Mouse (Mus musculus): ENCODE results near the gene Bbc3. TPM values are rescaled to one million over a fixed set of nuclear protein-coding genes. Genes with fewer than 3 reads are reported as not detected.

The Bbc3 gene
- polyA plus RNA-seq, 1 experiment, result 6.6 TPM

DNA sequence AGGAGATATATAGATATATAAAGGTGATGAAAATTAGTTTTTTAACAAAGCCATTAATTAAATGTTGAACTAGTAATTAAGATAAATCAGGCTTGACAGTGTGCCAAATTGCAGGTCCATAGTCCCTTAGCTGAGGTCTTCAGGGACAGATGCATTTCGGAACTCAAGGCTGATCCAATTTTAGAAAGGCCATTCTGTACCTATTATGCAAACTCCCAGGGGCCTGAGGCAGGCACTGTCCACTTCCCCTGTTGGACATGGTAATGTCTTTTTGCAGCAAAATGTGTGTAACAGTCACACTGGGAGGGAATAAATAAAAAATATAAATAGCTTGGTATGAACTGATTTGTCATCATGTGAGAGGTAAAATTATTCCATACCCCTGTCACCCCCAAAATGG is 37.1 kb upstream of the Bbc3 start:
- Histone ChIP-seq H3K4me3 (ENCODE audit: insufficient read depth, poor library complexity, severe bottlenecking) (no peak overlapping the region), H3K27me3 (ENCODE audit: control insufficient read depth, insufficient read depth, insufficient read length) (no peaks in the 10 kb centered on the region), H3K79me2 (ENCODE audit: control insufficient read depth, insufficient read depth) (no peaks in the 10 kb centered on the region), H3K79me3 (ENCODE audit: low read depth) (no peaks in the 10 kb centered on the region), H3K36me3 (ENCODE audit: control insufficient read depth, insufficient read depth) (no peaks in the 10 kb centered on the region), H3ac (ENCODE audit: control insufficient read depth, insufficient read length, low read depth) (no peak overlapping the region)
- no peak for TF ChIP-seq USF1 (IDR thresholded peaks at IDR 0.05; ENCODE audit: low read depth)
- TF ChIP-seq MYOG (IDR thresholded peaks at IDR 0.05; ENCODE audit: control insufficient read depth, extremely low read depth, insufficient read length), result no peak
- no peak for TF ChIP-seq CTCF (IDR thresholded peaks at IDR 0.05; ENCODE audit: control insufficient read depth, insufficient read depth, insufficient read length)
- TF ChIP-seq CEBPB (IDR thresholded peaks at IDR 0.05; ENCODE audit: low read depth), result no peak
- TF ChIP-seq FOSL1 (IDR thresholded peaks at IDR 0.05; ENCODE audit: insufficient read depth, low read length, poor library complexity, severe bottlenecking), result no peak
- TF ChIP-seq MYOD1 (IDR thresholded peaks at IDR 0.05; ENCODE audit: control insufficient read depth, insufficient read length, low read depth), result no peak
- no peak for TF ChIP-seq MAX (IDR thresholded peaks at IDR 0.05)

DNA sequence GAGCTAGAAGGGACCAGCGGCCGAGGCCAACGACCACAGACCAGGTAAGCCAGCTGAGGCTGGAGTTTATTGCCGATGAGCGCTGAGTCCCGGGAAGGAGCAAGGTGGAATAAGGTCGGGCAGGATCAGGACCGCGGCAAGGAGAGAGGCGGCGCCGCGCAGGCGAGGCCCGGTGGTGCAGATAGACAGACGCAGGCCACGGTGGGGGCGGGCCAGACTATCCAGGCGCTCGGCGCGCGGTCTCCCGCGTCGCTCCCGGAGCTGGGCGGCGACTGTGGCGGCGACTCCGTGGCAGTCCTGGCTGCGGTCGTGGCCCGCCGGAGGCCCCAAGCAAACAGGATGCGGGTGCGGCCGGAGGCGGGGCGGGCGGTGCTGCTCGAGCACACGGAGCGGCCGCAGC is 35.5 kb upstream of the Bbc3 start:
- Histone ChIP-seq H3K36me3 (ENCODE audit: control insufficient read depth, insufficient read depth) (no peaks in the 10 kb centered on the region), H3K79me3 (ENCODE audit: low read depth) (no peaks in the 10 kb centered on the region), H3K27me3 (ENCODE audit: control insufficient read depth, insufficient read depth, insufficient read length) (no peaks in the 10 kb centered on the region), H3K79me2 (ENCODE audit: control insufficient read depth, insufficient read depth) (no peaks in the 10 kb centered on the region), H3K4me3 (ENCODE audit: insufficient read depth, poor library complexity, severe bottlenecking) (peak overlapping the region; percentile 29), H3ac (ENCODE audit: control insufficient read depth, insufficient read length, low read depth) (peak overlapping the region; percentile 64)
- TF ChIP-seq CTCF (IDR thresholded peaks at IDR 0.05; ENCODE audit: control insufficient read depth, insufficient read depth, insufficient read length), result no peak
- TF ChIP-seq MYOG (IDR thresholded peaks at IDR 0.05; ENCODE audit: control insufficient read depth, extremely low read depth, insufficient read length), result no peak
- TF ChIP-seq CEBPB (IDR thresholded peaks at IDR 0.05; ENCODE audit: low read depth), result no peak
- no peak for TF ChIP-seq MYOD1 (IDR thresholded peaks at IDR 0.05; ENCODE audit: control insufficient read depth, insufficient read length, low read depth)
- no peak for TF ChIP-seq MAX (IDR thresholded peaks at IDR 0.05)
- no peak for TF ChIP-seq USF1 (IDR thresholded peaks at IDR 0.05; ENCODE audit: low read depth)
- no peak for TF ChIP-seq FOSL1 (IDR thresholded peaks at IDR 0.05; ENCODE audit: insufficient read depth, low read length, poor library complexity, severe bottlenecking)

- H3K27me3 ChIP-seq (ENCODE audit: control insufficient read depth, insufficient read depth, insufficient read length), result no peaks in the 10 kb centered on the region
- no peaks in the 10 kb centered on the region for H3K79me2 ChIP-seq (ENCODE audit: control insufficient read depth, insufficient read depth)
- H3K4me3 ChIP-seq (ENCODE audit: insufficient read depth, poor library complexity, severe bottlenecking), result peak within 1 kb of the TSS; percentile 29
- H3K36me3 ChIP-seq (ENCODE audit: control insufficient read depth, insufficient read depth), result no peaks in the 10 kb centered on the region
- H3ac ChIP-seq (ENCODE audit: control insufficient read depth, insufficient read length, low read depth), result peak within 1 kb of the TSS; percentile 64
- no peaks in the 10 kb centered on the region for H3K79me3 ChIP-seq (ENCODE audit: low read depth)
- TF ChIP-seq MYOG (IDR thresholded peaks at IDR 0.05; ENCODE audit: control insufficient read depth, extremely low read depth, insufficient read length) (no peak), FOSL1 (IDR thresholded peaks at IDR 0.05; ENCODE audit: insufficient read depth, low read length, poor library complexity, severe bottlenecking) (no peak), MAX (IDR thresholded peaks at IDR 0.05) (no peak), CEBPB (IDR thresholded peaks at IDR 0.05; ENCODE audit: low read depth) (no peak), CTCF (IDR thresholded peaks at IDR 0.05; ENCODE audit: control insufficient read depth, insufficient read depth, insufficient read length) (no peak), USF1 (IDR thresholded peaks at IDR 0.05; ENCODE audit: low read depth) (no peak)
Measured at GRCm38 (mm10) chr7:16273081-16273765, 35.0 kb upstream of the Bbc3 start, which contains the start of gene Inafm1. Inafm1 (minus strand) TSS chr7:16273617.

DNA sequence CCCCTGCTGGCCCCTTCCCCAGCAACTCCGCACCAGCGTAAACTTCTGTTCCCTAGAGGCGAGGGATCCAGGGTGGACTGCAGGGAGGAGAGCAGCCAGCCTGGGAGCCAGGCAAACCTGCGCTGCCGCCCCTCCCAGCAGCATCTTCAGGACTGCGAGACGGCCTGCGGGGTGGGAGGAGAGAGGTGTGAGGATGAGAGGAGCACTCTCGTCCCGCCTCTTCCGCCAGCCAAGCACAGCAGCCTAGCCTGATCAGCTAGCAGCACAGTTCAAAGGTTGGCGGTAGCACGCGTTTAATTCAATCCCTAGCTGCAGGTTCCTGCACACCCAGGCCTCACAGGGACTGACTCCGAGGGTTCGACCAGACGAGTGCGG is 34.4 kb upstream of the Bbc3 start:
- TF ChIP-seq MAX (IDR thresholded peaks at IDR 0.05), result no peak
- no peak for TF ChIP-seq CTCF (IDR thresholded peaks at IDR 0.05; ENCODE audit: control insufficient read depth, insufficient read depth, insufficient read length)
- no peak for TF ChIP-seq CEBPB (IDR thresholded peaks at IDR 0.05; ENCODE audit: low read depth)
- no peak for TF ChIP-seq MYOD1 (IDR thresholded peaks at IDR 0.05; ENCODE audit: control insufficient read depth, insufficient read length, low read depth)
- no peak for TF ChIP-seq FOSL1 (IDR thresholded peaks at IDR 0.05; ENCODE audit: insufficient read depth, low read length, poor library complexity, severe bottlenecking)
- TF ChIP-seq USF1 (IDR thresholded peaks at IDR 0.05; ENCODE audit: low read depth), result no peak
- H3K4me3 ChIP-seq (ENCODE audit: insufficient read depth, poor library complexity, severe bottlenecking), result peak overlapping the region; percentile 14
- H3K27me3 ChIP-seq (ENCODE audit: control insufficient read depth, insufficient read depth, insufficient read length), result no peaks in the 10 kb centered on the region
- peaks cover 2% of the 10 kb centered on the region for H3K36me3 ChIP-seq (ENCODE audit: control insufficient read depth, insufficient read depth)
- H3K79me2 ChIP-seq (ENCODE audit: control insufficient read depth, insufficient read depth), result no peaks in the 10 kb centered on the region
- H3K79me3 ChIP-seq (ENCODE audit: low read depth), result no peaks in the 10 kb centered on the region
- H3ac ChIP-seq (ENCODE audit: control insufficient read depth, insufficient read length, low read depth), result peak overlapping the region; percentile 43

GRCm38 (mm10) chr7:16274922-16275890 is 33.0 kb upstream of the Bbc3 start:
- TF ChIP-seq CTCF (IDR thresholded peaks at IDR 0.05; ENCODE audit: control insufficient read depth, insufficient read depth, insufficient read length), result no peak
- TF ChIP-seq FOSL1 (IDR thresholded peaks at IDR 0.05; ENCODE audit: insufficient read depth, low read length, poor library complexity, severe bottlenecking), result no peak
- no peak for TF ChIP-seq MYOG (IDR thresholded peaks at IDR 0.05; ENCODE audit: control insufficient read depth, extremely low read depth, insufficient read length)
- TF ChIP-seq MAX (IDR thresholded peaks at IDR 0.05), result no peak
- TF ChIP-seq CEBPB (IDR thresholded peaks at IDR 0.05; ENCODE audit: low read depth), result no peak

More at GRCm38 (mm10) chr7:16274922-16275890, 33.0 kb upstream of the Bbc3 start:
- H3K27me3 ChIP-seq (ENCODE audit: control insufficient read depth, insufficient read depth, insufficient read length), result no peaks in the 10 kb centered on the region
- no peaks in the 10 kb centered on the region for H3K79me2 ChIP-seq (ENCODE audit: control insufficient read depth, insufficient read depth)
- peaks cover 6% of the 10 kb centered on the region for H3K36me3 ChIP-seq (ENCODE audit: control insufficient read depth, insufficient read depth)
- H3ac ChIP-seq (ENCODE audit: control insufficient read depth, insufficient read length, low read depth), result no peak overlapping the region
- no peak overlapping the region for H3K4me3 ChIP-seq (ENCODE audit: insufficient read depth, poor library complexity, severe bottlenecking)
- no peaks in the 10 kb centered on the region for H3K79me3 ChIP-seq (ENCODE audit: low read depth)
